In genomic region chr13:38613583-38613982, GRCm38 (mm10) we compare ENCODE assay signal across 19 mouse cellular contexts. TPM values are rescaled to one million over a fixed set of nuclear protein-coding genes. Genes with fewer than 3 reads are reported as not detected.
DNase-seq lines count a peak whose midpoint lies in the region; ATAC-seq and TF ChIP-seq lines count a peak whose summit lies in the region.
"Had no signal": no experiment of that assay in that cellular context is flagged by ENCODE, and none has a peak within 500 bp of the region (broad histone marks: within the 10 kb centered on the region; RNA-seq: fewer than 3 reads in every experiment).

No protein-coding gene starts in this region.

- no peaks in the 10 kb centered on the region for H3K36me3 ChIP-seq in heart, adult 2 months (ENCODE audit: control insufficient read depth, insufficient read depth, low read length)
- H3K36me3 ChIP-seq in liver, adult 2 months (ENCODE audit: control insufficient read depth, insufficient read depth, low read length), result peaks cover 3% of the 10 kb centered on the region; the same call in 1 of the 2 replicates
- H3K36me3 ChIP-seq in liver, embryonic 15.5 days (replicated peaks), result peaks cover 13% of the 10 kb centered on the region

- peak; percentile 62 for ATAC-seq in liver, embryonic 15.5 days (ENCODE audit: insufficient read depth)
- ATAC-seq: forebrain, embryonic 13.5 days had no signal

- no peaks in the 10 kb centered on the region for H3K27me3 ChIP-seq in heart, adult 2 months (ENCODE audit: control insufficient read depth, insufficient read depth, low read length)
- no peaks in the 10 kb centered on the region for H3K27me3 ChIP-seq in liver, adult 2 months (ENCODE audit: control insufficient read depth, insufficient read depth, low read length)
- H3K27me3 ChIP-seq in liver, embryonic 15.5 days, result no peaks in the 10 kb centered on the region
- H3K27me3 ChIP-seq: embryonic facial prominence, embryonic 12.5 days; forebrain, embryonic 13.5 days had no signal

- WGBS in heart, adult 2 months, result 62% methylated on average over 8 of the region's 8 CpGs
- 80% methylated on average over 8 of the region's 8 CpGs for WGBS in liver, adult 2 months
- WGBS in liver, embryonic 15.5 days (ENCODE audit: insufficient replicate concordance), result 22% methylated on average over 8 of the region's 8 CpGs

- TF ChIP-seq CTCF in heart, adult 2 months (IDR thresholded peaks at IDR 0.05), result no peak
- TF ChIP-seq CTCF in liver, adult 2 months (IDR thresholded peaks at IDR 0.05; ENCODE audit: low read depth, low read length), result no peak

- H3K9me3 ChIP-seq in liver, embryonic 15.5 days (replicated peaks), result no peaks in the 10 kb centered on the region
- H3K9me3 ChIP-seq: embryonic facial prominence, embryonic 12.5 days; forebrain, embryonic 13.5 days had no signal

- H3K4me3 ChIP-seq in heart, adult 2 months, result no peak overlapping the region; the same call in 1 of the 2 replicates
- no peak overlapping the region for H3K4me3 ChIP-seq in liver, adult 2 months (ENCODE audit: insufficient read depth, low read depth, low read length)
- H3K4me3 ChIP-seq in brown adipose tissue, adult 24 weeks (ENCODE audit: insufficient read depth, low read depth, low read length), result no peak overlapping the region
- H3K4me3 ChIP-seq in liver, embryonic 15.5 days (replicated peaks), result no peak overlapping the region
- H3K4me3 ChIP-seq: embryonic facial prominence, embryonic 12.5 days; forebrain, embryonic 13.5 days; gastrocnemius, adult 2 months had no signal

- H3K4me1 ChIP-seq in heart, adult 2 months (ENCODE audit: control insufficient read depth, insufficient read depth, low read length), result peaks cover 8% of the 10 kb centered on the region
- peaks cover 4% of the 10 kb centered on the region; the same call in 1 of the 2 replicates for H3K4me1 ChIP-seq in liver, adult 2 months (ENCODE audit: control insufficient read depth, insufficient read depth, low read length)
- H3K4me1 ChIP-seq in brown adipose tissue, adult 24 weeks (ENCODE audit: control insufficient read depth, insufficient read depth, insufficient read length, low read length), result peaks cover 8% of the 10 kb centered on the region
- H3K4me1 ChIP-seq in liver, embryonic 15.5 days (replicated peaks), result peaks cover 52% of the 10 kb centered on the region
- H3K4me1 ChIP-seq: embryonic facial prominence, embryonic 12.5 days; forebrain, embryonic 13.5 days had no signal

- H3K4me2 ChIP-seq in liver, embryonic 15.5 days, result peak overlapping the region; percentile 40
- H3K4me2 ChIP-seq: embryonic facial prominence, embryonic 12.5 days; forebrain, embryonic 13.5 days; midbrain, embryonic 11.5 days had no signal

- no peaks in the 10 kb centered on the region for H3K79me2 ChIP-seq in heart, adult 2 months (replicated peaks; ENCODE audit: control insufficient read depth, insufficient read depth, low read length)
- H3K79me2 ChIP-seq in liver, adult 2 months (ENCODE audit: control insufficient read depth, insufficient read depth, low read length), result no peaks in the 10 kb centered on the region

- DNase-seq in heart, adult 2 months, result no peak
- DNase-seq in heart, postnatal 4 days, result no peak
- no peak for DNase-seq in liver, adult 2 months (ENCODE audit: extremely low read depth, low read depth, low spot score)
- no peak for DNase-seq in liver
- DNase-seq in left cerebral cortex, postnatal 10 days (ENCODE audit: extremely low spot score in 1 of 2, low spot score in 2 of 2), result no peak
- DNase-seq in cerebellum, adult 18-20 months, result no peak
- DNase-seq: adrenal gland, postnatal 25 days; cerebellum, adult 11 months; cerebellum, postnatal 10 days; gastrocnemius, adult 2 months; kidney, adult 11 months; thymus, postnatal 25 days had no signal

- TF ChIP-seq EP300 in heart, adult 2 months (IDR thresholded peaks at IDR 0.05; ENCODE audit: insufficient read depth, low read depth, low read length), result no peak

- intact Hi-C loops in heart, adult 2 months (cut with DNase I), result no loop called here
- intact Hi-C loops in left cerebral cortex, postnatal 10 days (cut with DNase I), result no loop called here

- no peak overlapping the region for H3K9ac ChIP-seq in heart, adult 2 months (ENCODE audit: low read depth, low read length)
- no peak overlapping the region for H3K9ac ChIP-seq in liver, adult 2 months (ENCODE audit: low read depth, low read length)
- no peak overlapping the region for H3K9ac ChIP-seq in liver, embryonic 15.5 days
- H3K9ac ChIP-seq: embryonic facial prominence, embryonic 12.5 days; forebrain, embryonic 13.5 days had no signal

- H3K27ac ChIP-seq in heart, adult 2 months, result peak overlapping the region; percentile 55
- peak overlapping the region; percentile 62; the same call in 1 of the 2 replicates for H3K27ac ChIP-seq in liver, adult 2 months (replicated peaks; ENCODE audit: insufficient read depth, low read depth, low read length)
- peak overlapping the region; percentile 47; the same call in 1 of the 2 replicates for H3K27ac ChIP-seq in brown adipose tissue, adult 24 weeks (replicated peaks; ENCODE audit: low read depth, low read length)
- H3K27ac ChIP-seq in liver, embryonic 15.5 days (replicated peaks), result peak overlapping the region; percentile 31
- H3K27ac ChIP-seq: forebrain, embryonic 13.5 days; kidney, postnatal 0 days; macrophage had no signal

- no peak for TF ChIP-seq POLR2A in heart, adult 2 months (IDR thresholded peaks at IDR 0.05; ENCODE audit: insufficient read depth, low read depth, low read length)
- TF ChIP-seq POLR2A in liver, adult 2 months (IDR thresholded peaks at IDR 0.05; ENCODE audit: extremely low read depth, insufficient read depth, low read length), result no peak

RNA-seq across cellular contexts. Expression of gene Bloc1s5, which starts 21.3 kb away (rescaled TPM):
- total RNA-seq in heart, adult 2 months (2021), result 10 to 100 TPM; 10.5 to 12.0 TPM
- 5.2 and 7.9 TPM in 2 replicates for polyA plus RNA-seq in heart, adult 2 months (2012; rRNA removed)
- 10 to 100 TPM; 12.3 to 12.8 TPM for total RNA-seq in heart, postnatal 4 days (2021)
- 12.6 and 13.0 TPM in 2 replicates for total RNA-seq in liver, adult 2 months (2014; rRNA removed)
- 7.2 and 7.8 TPM in 2 replicates for polyA plus RNA-seq in liver, adult 2 months (2012; rRNA removed)
- polyA plus RNA-seq in brown adipose tissue, adult 24 weeks (2012; ENCODE audit: insufficient read depth, insufficient read length, missing spikeins), result 17.0 and 21.7 TPM in 2 replicates
- 10.3 and 10.5 TPM in 2 replicates for polyA plus RNA-seq in liver, embryonic 15.5 days (2015; fragmentation: Nextera tagmentation; extraction: Ambion mirVana)
- total RNA-seq in left cerebral cortex, postnatal 10 days (2021), result 10 to 100 TPM in 1 of 2 experiments, 1 to 10 TPM in 1; 9.4 to 13.2 TPM

RNA-seq across cellular contexts. Expression of gene Eef1e1, which starts 45.3 kb away (rescaled TPM):
- 10 to 100 TPM; 11.0 to 11.6 TPM for total RNA-seq in heart, adult 2 months (2021)
- polyA plus RNA-seq in heart, adult 2 months (2012; rRNA removed), result 3.9 and 7.3 TPM in 2 replicates
- total RNA-seq in heart, postnatal 4 days (2021), result 10 to 100 TPM; 20.3 to 24.9 TPM
- total RNA-seq in liver, adult 2 months (2014; rRNA removed), result 5.6 and 7.1 TPM in 2 replicates
- 4.0 and 4.3 TPM in 2 replicates for polyA plus RNA-seq in liver, adult 2 months (2012; rRNA removed)
- 19.5 and 20.4 TPM in 2 replicates for polyA plus RNA-seq in brown adipose tissue, adult 24 weeks (2012; ENCODE audit: insufficient read depth, insufficient read length, missing spikeins)
- polyA plus RNA-seq in liver, embryonic 15.5 days (2015; fragmentation: Nextera tagmentation; extraction: Ambion mirVana), result 37.2 and 41.9 TPM in 2 replicates
- 10 to 100 TPM; 46.2 to 46.9 TPM for total RNA-seq in left cerebral cortex, postnatal 10 days (2021)
